Mouse (Mus musculus) embryonic facial prominence, embryonic 15.5 days (tissue): ENCODE data around the gene Olfr465-ps1. TPM values are rescaled to one million over a fixed set of nuclear protein-coding genes. Genes with fewer than 3 reads are reported as not detected.

Experiments
- ATAC-seq: fragments of 200-750 bp; cut with Nextera tagmentation; 2 replicates; pipeline ENCODE4 v1.8.0; 2017; ENCODE audit warnings: low read depth, moderate TSS enrichment; ENCODE audit not compliant: insufficient number of reproducible peaks, low FRiP score, low TSS enrichment
- H3K27ac ChIP-seq: fragments of 300-500 bp; sonication (generic); replicated peaks from 2 replicates; pipeline ENCODE4 v1.5.1; 2015; ENCODE audit warnings: mild to moderate bottlenecking, inconsistent platforms
- H3K27me3 ChIP-seq: fragments of 300-500 bp; sonication (generic); 2 replicates; pipeline ENCODE4 v1.6.1; 2015; ENCODE audit warnings: inconsistent platforms
- H3K36me3 ChIP-seq: fragments of 300-500 bp; sonication (generic); 2 replicates; pipeline ENCODE4 v1.6.1; 2015; ENCODE audit warnings: mild to moderate bottlenecking, inconsistent platforms
- H3K4me1 ChIP-seq: fragments of 300-500 bp; sonication (generic); 2 replicates; pipeline ENCODE4 v1.6.1; 2015; ENCODE audit warnings: inconsistent platforms
- H3K4me2 ChIP-seq: fragments of 300-500 bp; sonication (generic); replicated peaks from 2 replicates; pipeline ENCODE4 v1.6.1; 2015; ENCODE audit warnings: mild to moderate bottlenecking, inconsistent platforms
- H3K4me3 ChIP-seq: fragments of 300-500 bp; sonication (generic); replicated peaks from 2 replicates; pipeline ENCODE4 v1.5.1; 2015; ENCODE audit warnings: mild to moderate bottlenecking, inconsistent platforms
- H3K9ac ChIP-seq: fragments of 300-500 bp; sonication (generic); 2 replicates; pipeline ENCODE4 v1.6.1; 2015; ENCODE audit warnings: inconsistent platforms
- H3K9me3 ChIP-seq: fragments of 300-500 bp; sonication (generic); replicated peaks from 2 replicates; pipeline ENCODE4 v1.6.1; 2016; ENCODE audit warnings: inconsistent platforms
- WGBS: fragments of 180-500 bp; shearing (Covaris S2); methylation state at CpG from one replicate; pipeline ENCODE4 v1.1.7; 2015; 5-methylcytosine and 5-hydroxymethylcytosine counted together
- polyA plus RNA-seq: library from polyadenylated mRNA; unstranded; fragments of >200 nt; fragmentation: Nextera tagmentation; extraction: Ambion mirVana; gene quantifications from 2 replicates; pipeline ENCODE4 v1.2.1, GENCODE M21; 2015

The Olfr465-ps1 gene
- polyA plus RNA-seq, 1 experiment from 2014 or later = not detected

DNA sequence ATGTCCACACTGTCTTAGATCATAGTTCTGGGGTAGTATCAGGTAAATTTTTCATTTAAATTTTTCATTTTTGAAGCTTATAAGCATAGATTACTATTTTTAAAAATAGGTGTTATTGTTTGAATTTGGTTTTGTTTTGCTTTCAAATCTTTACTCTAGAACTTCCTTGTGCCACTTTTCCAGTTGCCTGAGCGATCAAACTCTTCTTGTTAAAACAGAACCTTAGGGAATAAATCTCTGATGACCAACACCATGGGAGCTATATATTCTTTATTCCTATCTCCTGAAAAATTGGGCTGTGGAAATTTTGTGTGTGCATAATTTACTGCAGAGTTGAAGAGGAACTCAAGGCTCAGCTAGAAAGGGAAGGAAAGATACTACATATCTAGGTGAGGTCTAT is 12.1 kb downstream of the Olfr465-ps1 start, which contains the start of gene Olfr466:
Gene Olfr466 (plus strand): TSS at position 301 of the 400 bp plus-strand sequence.
- Histone ChIP-seq H3K9ac (no peak within 1 kb of the TSS), H3K4me3 (no peak within 1 kb of the TSS), H3K9me3 (no peaks in the 10 kb centered on the region), H3K27me3 (no peaks in the 10 kb centered on the region), H3K27ac (no peak within 1 kb of the TSS), H3K4me1 (no peaks in the 10 kb centered on the region), H3K4me2 (no peak within 1 kb of the TSS), H3K36me3 (no peaks in the 10 kb centered on the region)
- no peak for ATAC-seq
- 69% methylated on average over 1 of the region's 1 CpGs for whole genome bisulfite sequencing

DNA sequence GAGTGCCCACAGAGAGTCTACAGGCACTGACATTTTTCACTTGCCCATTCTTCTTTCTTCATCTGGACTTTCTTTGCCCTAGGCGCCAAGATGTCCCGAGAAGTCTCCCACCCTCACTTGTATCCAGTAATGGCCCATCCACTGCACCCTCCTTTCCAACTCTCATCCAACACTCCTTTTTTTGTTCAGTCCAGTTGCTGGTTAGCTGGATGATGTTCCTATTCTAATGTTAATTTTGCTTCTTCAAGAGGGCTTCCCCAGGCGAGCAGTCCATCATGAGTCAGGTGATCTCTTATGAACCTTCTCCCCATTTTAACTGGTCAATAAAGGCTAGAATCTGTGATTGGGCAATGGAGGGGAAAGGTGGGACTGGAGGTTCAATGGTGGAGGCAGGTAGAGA is 36.2 kb downstream of the Olfr465-ps1 start:
- no peaks in the 10 kb centered on the region for H3K4me1 ChIP-seq
- H3K27me3 ChIP-seq = no peaks in the 10 kb centered on the region
- H3K4me3 ChIP-seq = no peak overlapping the region
- H3K4me2 ChIP-seq = no peak overlapping the region
- H3K27ac ChIP-seq = no peak overlapping the region
- no peaks in the 10 kb centered on the region for H3K9me3 ChIP-seq
- H3K9ac ChIP-seq = no peak overlapping the region
- no peak for ATAC-seq
- WGBS = 81% methylated on average over 3 of the region's 3 CpGs
- no peaks in the 10 kb centered on the region for H3K36me3 ChIP-seq

DNA sequence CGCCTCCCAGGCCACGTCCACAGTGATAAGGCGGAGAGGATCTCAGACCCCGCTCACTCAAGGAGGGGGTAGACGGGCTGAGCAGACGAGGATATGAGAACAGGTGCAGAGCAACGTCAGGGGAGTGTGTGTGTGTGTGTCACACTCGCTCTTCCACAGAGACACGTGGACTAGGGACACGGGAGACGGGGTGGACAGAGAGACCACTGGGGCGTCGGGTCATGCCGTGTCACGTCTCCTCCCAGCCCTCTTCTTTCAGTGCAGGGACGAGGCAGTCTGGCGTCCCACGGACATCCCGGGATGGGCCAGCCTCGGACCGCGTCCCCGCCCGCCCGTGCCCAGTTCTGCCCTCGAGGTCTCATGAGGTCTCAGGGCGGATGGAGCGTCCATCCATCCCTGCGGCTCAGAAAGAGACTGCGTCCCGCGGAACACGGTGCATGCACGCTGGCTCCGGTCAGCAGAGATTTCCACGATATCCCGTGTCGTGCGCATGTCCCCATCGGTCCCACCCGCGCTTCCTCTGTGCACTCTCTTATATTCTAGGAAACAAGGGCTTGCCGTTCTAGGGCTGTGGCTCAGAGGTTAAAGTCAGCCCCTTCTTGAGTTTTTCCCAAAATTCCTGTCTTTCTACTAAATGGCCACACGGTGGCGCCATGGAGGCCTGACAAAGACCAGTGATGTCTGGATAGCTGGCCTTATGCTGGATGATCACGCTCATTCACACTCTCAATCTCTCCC is 38.0 kb downstream of the Olfr465-ps1 start:
- Histone ChIP-seq H3K27me3 (no peaks in the 10 kb centered on the region), H3K27ac (no peak overlapping the region), H3K9me3 (no peaks in the 10 kb centered on the region), H3K9ac (no peak overlapping the region), H3K4me2 (peak overlapping the region; percentile 34), H3K4me1 (no peaks in the 10 kb centered on the region), H3K36me3 (no peaks in the 10 kb centered on the region), H3K4me3 (peak overlapping the region; percentile 11; the same call in 1 of the 2 replicates)
- ATAC-seq = no peak
- WGBS = 25% methylated on average over 46 of the region's 46 CpGs

DNA sequence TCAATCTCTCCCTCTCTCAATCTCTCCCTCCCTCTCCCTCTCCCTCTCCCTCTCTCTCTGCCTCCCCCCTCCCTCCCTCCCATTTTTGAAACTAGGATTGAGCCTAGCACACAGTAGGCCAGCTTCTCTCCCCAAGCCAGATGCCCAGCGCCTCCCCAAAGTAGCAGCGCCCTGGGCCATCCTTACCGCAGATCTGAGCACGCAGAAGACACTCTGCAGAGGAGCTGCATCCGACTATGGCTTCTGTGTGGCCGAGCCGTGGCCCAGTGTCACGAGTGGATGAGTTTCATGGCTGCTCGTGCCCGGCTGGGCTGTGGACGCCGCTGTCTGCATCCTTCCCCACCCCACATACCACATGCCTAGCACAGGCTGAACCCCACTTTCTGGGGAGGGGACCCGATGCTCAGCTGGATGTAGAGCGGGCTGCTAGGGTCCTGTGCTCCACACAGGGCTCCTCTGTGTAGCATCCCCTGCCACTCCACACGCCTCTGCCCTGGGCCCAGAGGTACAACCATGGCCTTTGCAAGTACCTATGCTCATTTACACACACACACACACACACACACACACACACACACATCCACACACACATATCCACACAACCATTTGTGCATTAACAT is 38.7 kb downstream of the Olfr465-ps1 start:
- no peak for ATAC-seq
- no peaks in the 10 kb centered on the region for H3K36me3 ChIP-seq
- H3K4me2 ChIP-seq = no peak overlapping the region
- H3K9ac ChIP-seq = no peak overlapping the region
- no peaks in the 10 kb centered on the region for H3K9me3 ChIP-seq
- WGBS = 52% methylated on average over 15 of the region's 15 CpGs
- no peak overlapping the region for H3K27ac ChIP-seq
- H3K27me3 ChIP-seq = no peaks in the 10 kb centered on the region
- no peak overlapping the region for H3K4me3 ChIP-seq
- no peaks in the 10 kb centered on the region for H3K4me1 ChIP-seq

Other genes starting within 250 kb of the Olfr465-ps1 start
- 0.15 and 0.20 TPM in 2 replicates for gene Cntnap3, start 234.1 kb upstream of the Olfr465-ps1 start, polyA plus RNA-seq
- not detected in 2 replicates for gene Spata31, start 220.7 kb upstream of the Olfr465-ps1 start, polyA plus RNA-seq
- not detected in 2 replicates for gene Spata31d1c, start 105.0 kb upstream of the Olfr465-ps1 start, polyA plus RNA-seq
- not detected in 2 replicates for gene Prss47, start 85.3 kb upstream of the Olfr465-ps1 start, polyA plus RNA-seq
- 62.2 and 65.5 TPM in 2 replicates for gene Mfsd14b, start 25.1 kb upstream of the Olfr465-ps1 start, polyA plus RNA-seq
- not detected in 2 replicates for gene Olfr466, start 12.2 kb downstream of the Olfr465-ps1 start, polyA plus RNA-seq
- gene Nlrp4f, start 67.9 kb downstream of the Olfr465-ps1 start, polyA plus RNA-seq = not detected in 2 replicates
- gene Gm10775, start 121.5 kb downstream of the Olfr465-ps1 start, polyA plus RNA-seq = not detected in 2 replicates
- gene Zfp369, start 140.7 kb downstream of the Olfr465-ps1 start, polyA plus RNA-seq = 11.8 and 12.7 TPM in 2 replicates